Mouse (Mus musculus) kidney, adult 2 months (tissue): ENCODE measurements at regions not wholly inside any gene's neighbourhood (a gene's known extent, or its start where the extent isn't known, plus 50 kb on each side); places are given as distances from the start of the nearest gene placed in this dataset.

Experiments
- CTCF ChIP-seq: fragments of 200-500 bp; conservative IDR thresholded peaks from 2 replicates; pipeline ENCODE4 v1.5.1; 2011; ENCODE audit warnings: low read depth, mild to moderate bottlenecking, control low read depth, low read length, moderate library complexity, mixed read lengths; ENCODE audit not compliant: insufficient read depth, insufficient read length
- POLR2A ChIP-seq: fragments of 200-500 bp; IDR thresholded peaks from one replicate; pipeline ENCODE4 v1.6.1; 2011; ENCODE audit warnings: low read depth, low read length, control low read depth

GRCm38 (mm10) chr5:64435958-64436357, 279.9 kb downstream of the Tbc1d1 start:
- TF ChIP-seq POLR2A, result no peak
- TF ChIP-seq CTCF, result no peak
